Comparison of ENCODE assay signal across 8 mouse cellular contexts in genomic region chr8:104343957-104344356, GRCm38 (mm10). TPM values are rescaled to one million over a fixed set of nuclear protein-coding genes. Genes with fewer than 3 reads are reported as not detected.
A peak's percentile ranks its signal among the peaks of the same experiment; 100 is the strongest.
DNase-seq lines count a peak whose midpoint lies in the region; ATAC-seq lines count a peak whose summit lies in the region.

No protein-coding gene starts in this region.

- H3K4me2 ChIP-seq in limb, embryonic 11.5 days (ENCODE audit: low read depth, severe bottlenecking): no peak overlapping the region
- H3K4me2 ChIP-seq in midbrain, embryonic 15.5 days: no peak overlapping the region

- H3K36me3 ChIP-seq in embryonic facial prominence, embryonic 10.5 days (replicated peaks): peaks cover 53% of the 10 kb centered on the region
- H3K36me3 ChIP-seq in limb, embryonic 11.5 days (ENCODE audit: control insufficient read depth, insufficient read depth, low read length): 0 out of 2 replicates have a peak, but pooled peaks cover under 1% of the 10 kb centered on the region
- no peaks in the 10 kb centered on the region; the same call in 1 of the 2 replicates for H3K36me3 ChIP-seq in midbrain, embryonic 15.5 days (replicated peaks)

- H3K4me1 ChIP-seq in embryonic facial prominence, embryonic 10.5 days: peaks cover 39% of the 10 kb centered on the region
- no peaks in the 10 kb centered on the region; the same call in 1 of the 2 replicates for H3K4me1 ChIP-seq in limb, embryonic 11.5 days (ENCODE audit: control insufficient read depth, insufficient read depth, low read length)
- H3K4me1 ChIP-seq in midbrain, embryonic 15.5 days: peaks cover 17% of the 10 kb centered on the region

- no peak overlapping the region; the same call in 1 of the 2 replicates for H3K27ac ChIP-seq in embryonic facial prominence, embryonic 10.5 days (replicated peaks)
- H3K27ac ChIP-seq in limb, embryonic 11.5 days (replicated peaks; ENCODE audit: low read depth, low read length): no peak overlapping the region
- H3K27ac ChIP-seq in midbrain, embryonic 15.5 days: no peak overlapping the region

- DNase-seq in 3134 (ENCODE audit: extremely low read depth, insufficient read length, low spot score): peak; percentile 62
- peak; percentile 94 for DNase-seq in adrenal gland, postnatal 14 days
- peak; percentile 88 for DNase-seq in embryonic facial prominence, embryonic 10.5 days (ENCODE audit: low spot score)
- peak; percentile 87 to 94 for DNase-seq in heart, adult 18-20 months
- DNase-seq in kidney, adult 8-10 months: peak; percentile 80 to 88
- DNase-seq in limb, embryonic 11.5 days (ENCODE audit: low spot score): peak; percentile 93
- DNase-seq in spleen, adult 18-20 months: peak; percentile 60 to 86

- no peak overlapping the region for H3K9ac ChIP-seq in limb, embryonic 11.5 days (ENCODE audit: low read length)
- no peak overlapping the region for H3K9ac ChIP-seq in midbrain, embryonic 15.5 days

- no peak overlapping the region for H3K4me3 ChIP-seq in embryonic facial prominence, embryonic 10.5 days
- no peak overlapping the region for H3K4me3 ChIP-seq in limb, embryonic 11.5 days (ENCODE audit: low read depth, low read length)
- H3K4me3 ChIP-seq in midbrain, embryonic 15.5 days: no peak overlapping the region

- H3K27me3 ChIP-seq in embryonic facial prominence, embryonic 10.5 days (replicated peaks; ENCODE audit: low read depth, poor library complexity, severe bottlenecking): no peaks in the 10 kb centered on the region
- H3K27me3 ChIP-seq in limb, embryonic 11.5 days (ENCODE audit: control insufficient read depth, insufficient read depth, low read length): no peaks in the 10 kb centered on the region
- H3K27me3 ChIP-seq in midbrain, embryonic 15.5 days (replicated peaks): no peaks in the 10 kb centered on the region

- peak; percentile 58; the same call in 1 of the 2 replicates for ATAC-seq in limb, embryonic 11.5 days (ENCODE audit: insufficient number of reproducible peaks, low FRiP score, low TSS enrichment, low read depth)
- ATAC-seq in midbrain, embryonic 15.5 days (replicated peaks): peak; percentile 57

- no peaks in the 10 kb centered on the region for H3K9me3 ChIP-seq in embryonic facial prominence, embryonic 10.5 days
- H3K9me3 ChIP-seq in limb, embryonic 11.5 days (ENCODE audit: control insufficient read depth, low read length): no peaks in the 10 kb centered on the region
- H3K9me3 ChIP-seq in midbrain, embryonic 15.5 days: no peaks in the 10 kb centered on the region

- WGBS in embryonic facial prominence, embryonic 10.5 days: 20% methylated on average over 7 of the region's 7 CpGs
- 14% methylated on average over 7 of the region's 7 CpGs for WGBS in limb, embryonic 11.5 days
- WGBS in midbrain, embryonic 15.5 days: 11% methylated on average over 7 of the region's 7 CpGs

RNA-seq across cellular contexts. Expression of gene Cmtm3, which starts 4.7 kb away (rescaled TPM):
- total RNA-seq in adrenal gland, postnatal 14 days (2021): 61.1 and 67.9 TPM in 2 replicates
- polyA plus RNA-seq in embryonic facial prominence, embryonic 10.5 days (2016; fragmentation: Nextera tagmentation; extraction: Ambion mirVana): 93.4 and 105 TPM in 2 replicates
- 10 to 100 TPM; 14.4 to 17.6 TPM for total RNA-seq in heart, adult 18-20 months (2021)
- 73.4 and 75.8 TPM in 2 replicates for polyA plus RNA-seq in limb, embryonic 11.5 days (2014; fragmentation: Nextera tagmentation; extraction: Ambion mirVana)
- 33.2 and 37.2 TPM in 2 replicates for polyA plus RNA-seq in midbrain, embryonic 15.5 days (2015; fragmentation: Nextera tagmentation; extraction: Ambion mirVana)

RNA-seq across cellular contexts. Expression of gene Cmtm2b, which starts 21.9 kb away (rescaled TPM):
- total RNA-seq in adrenal gland, postnatal 14 days (2021): not detected in 2 replicates
- not detected in 2 replicates for polyA plus RNA-seq in embryonic facial prominence, embryonic 10.5 days (2016; fragmentation: Nextera tagmentation; extraction: Ambion mirVana)
- total RNA-seq in heart, adult 18-20 months (2021): not detected
- polyA plus RNA-seq in limb, embryonic 11.5 days (2014; fragmentation: Nextera tagmentation; extraction: Ambion mirVana): not detected in 2 replicates
- not detected in 2 replicates for polyA plus RNA-seq in midbrain, embryonic 15.5 days (2015; fragmentation: Nextera tagmentation; extraction: Ambion mirVana)

RNA-seq across cellular contexts. Expression of gene Gm11020, which starts 22.6 kb away (rescaled TPM):
- not detected in 2 replicates for total RNA-seq in adrenal gland, postnatal 14 days (2021)
- polyA plus RNA-seq in embryonic facial prominence, embryonic 10.5 days (2016; fragmentation: Nextera tagmentation; extraction: Ambion mirVana): not detected in 2 replicates
- total RNA-seq in heart, adult 18-20 months (2021): not detected
- not detected in 2 replicates for polyA plus RNA-seq in limb, embryonic 11.5 days (2014; fragmentation: Nextera tagmentation; extraction: Ambion mirVana)
- not detected in 2 replicates for polyA plus RNA-seq in midbrain, embryonic 15.5 days (2015; fragmentation: Nextera tagmentation; extraction: Ambion mirVana)

RNA-seq across cellular contexts. Expression of gene Cmtm1, which starts 34.0 kb away (rescaled TPM):
- total RNA-seq in adrenal gland, postnatal 14 days (2021): not detected in 2 replicates
- not detected in 2 replicates for polyA plus RNA-seq in embryonic facial prominence, embryonic 10.5 days (2016; fragmentation: Nextera tagmentation; extraction: Ambion mirVana)
- total RNA-seq in heart, adult 18-20 months (2021): not detected
- not detected in 2 replicates for polyA plus RNA-seq in limb, embryonic 11.5 days (2014; fragmentation: Nextera tagmentation; extraction: Ambion mirVana)
- polyA plus RNA-seq in midbrain, embryonic 15.5 days (2015; fragmentation: Nextera tagmentation; extraction: Ambion mirVana): not detected in 2 replicates

RNA-seq across cellular contexts. Expression of gene Gm45711, which starts 34.1 kb away (rescaled TPM):
- not detected in 2 replicates for total RNA-seq in adrenal gland, postnatal 14 days (2021)
- not detected in 2 replicates for polyA plus RNA-seq in embryonic facial prominence, embryonic 10.5 days (2016; fragmentation: Nextera tagmentation; extraction: Ambion mirVana)
- not detected for total RNA-seq in heart, adult 18-20 months (2021)
- polyA plus RNA-seq in limb, embryonic 11.5 days (2014; fragmentation: Nextera tagmentation; extraction: Ambion mirVana): not detected in 2 replicates
- not detected in 2 replicates for polyA plus RNA-seq in midbrain, embryonic 15.5 days (2015; fragmentation: Nextera tagmentation; extraction: Ambion mirVana)
